Mouse (Mus musculus): ENCODE data around the gene Plekhh2.
"Not testable (repeated sequence)": the region's sequence is repeated elsewhere in the genome, so short reads cannot be mapped to it uniquely, and the experiment has no call there.

Gene Plekhh2

GRCm38 (mm10) chr17:84510961-84511639, 595 bp upstream of the Plekhh2 start:
- in situ Hi-C loops (cut with MboI), result no loop called here

DNA sequence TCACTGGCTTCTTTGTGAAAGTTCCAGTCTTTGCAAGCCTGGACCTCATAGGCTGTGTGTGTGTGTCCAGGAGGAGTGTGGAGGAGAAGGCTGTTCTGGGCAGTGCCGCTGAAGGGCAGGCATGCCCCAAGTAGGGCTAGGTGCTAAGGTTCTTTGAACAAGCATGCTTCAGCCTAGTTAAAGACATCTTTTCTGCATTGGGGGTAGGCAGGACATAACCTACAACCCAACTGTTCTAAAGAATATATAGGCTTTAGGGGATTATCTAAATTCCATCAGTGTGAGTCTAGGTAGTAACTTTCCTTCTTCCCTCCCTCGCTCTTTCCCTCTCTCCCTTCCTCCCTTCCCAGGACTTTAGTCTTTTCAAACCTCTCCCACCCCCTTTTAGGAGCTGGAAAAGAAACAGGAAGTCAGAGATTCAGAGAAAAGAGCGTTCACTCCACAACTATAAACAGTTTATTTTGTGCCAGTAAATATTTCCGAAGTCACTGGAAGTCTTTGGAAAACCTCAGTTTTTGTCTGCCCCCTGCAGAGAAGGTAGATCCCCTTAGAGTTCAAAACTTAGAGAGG, 906 bp downstream of the Plekhh2 start:
- in situ Hi-C loops (cut with MboI), result no loop called here

DNA sequence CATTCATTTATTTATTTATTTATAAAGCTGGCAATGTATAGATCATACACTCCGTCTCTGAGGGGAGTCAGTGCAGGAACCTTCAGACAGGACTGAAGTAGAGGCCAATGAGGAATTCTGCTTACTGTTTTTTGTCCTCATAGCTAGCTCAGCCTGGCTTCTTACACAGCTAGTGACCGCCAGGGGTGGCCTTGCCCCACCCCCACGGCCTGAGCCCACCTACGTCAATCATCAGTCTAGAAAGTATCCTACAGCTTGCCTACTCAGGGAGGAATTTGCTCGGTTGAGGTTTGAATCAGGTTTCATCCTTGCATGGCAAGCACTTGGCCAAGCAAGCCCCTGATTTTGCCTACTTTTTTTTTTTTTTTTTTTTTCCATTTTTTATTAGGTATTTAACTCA, 4.2 kb downstream of the Plekhh2 start:
- in situ Hi-C loops (cut with MboI), result no loop called here

- in situ Hi-C loops (cut with MboI), result no loop called here
Measured at GRCm38 (mm10) chr17:84519346-84519745, 7.7 kb downstream of the Plekhh2 start.

GRCm38 (mm10) chr17:84520057-84520456, 8.4 kb downstream of the Plekhh2 start:
- in situ Hi-C loops (cut with MboI), result no loop called here

GRCm38 (mm10) chr17:84529356-84529755, 17.7 kb downstream of the Plekhh2 start:
- in situ Hi-C loops (cut with MboI), result no loop called here

- in situ Hi-C loops (cut with MboI), result no loop called here
Measured at GRCm38 (mm10) chr17:84530202-84530796, 18.6 kb downstream of the Plekhh2 start.

DNA sequence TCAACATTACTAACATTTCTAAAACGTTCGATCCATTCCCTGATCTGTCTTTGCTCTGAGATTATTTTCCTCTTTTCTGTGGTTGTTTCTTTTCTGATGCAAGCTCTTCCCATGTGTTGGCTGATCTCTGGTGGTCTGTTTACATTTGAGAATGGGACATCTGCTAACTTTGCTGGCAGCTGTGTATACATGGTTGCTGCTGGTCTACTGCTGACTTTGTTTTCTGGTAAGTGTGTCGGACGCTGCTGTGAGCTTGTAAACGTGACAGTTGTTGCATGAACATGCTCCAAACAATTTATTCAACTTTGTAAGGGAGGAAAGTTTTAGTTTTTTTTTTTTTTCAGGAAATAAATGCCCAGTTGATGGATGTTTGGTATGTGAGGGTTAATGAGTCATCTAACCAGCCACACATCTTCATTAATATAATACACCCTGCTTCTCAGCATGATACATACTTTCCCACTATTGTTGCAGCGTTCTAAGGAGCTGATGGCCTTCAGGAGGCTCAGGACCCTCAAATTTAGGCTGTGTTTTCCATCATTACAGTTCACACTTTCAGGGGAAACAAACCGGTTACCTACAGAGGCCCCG, 21.3 kb downstream of the Plekhh2 start:
- in situ Hi-C loops (cut with MboI), result no loop called here

- in situ Hi-C loops (cut with MboI), result no loop called here
Measured at GRCm38 (mm10) chr17:84533841-84534240, 22.1 kb downstream of the Plekhh2 start.

DNA sequence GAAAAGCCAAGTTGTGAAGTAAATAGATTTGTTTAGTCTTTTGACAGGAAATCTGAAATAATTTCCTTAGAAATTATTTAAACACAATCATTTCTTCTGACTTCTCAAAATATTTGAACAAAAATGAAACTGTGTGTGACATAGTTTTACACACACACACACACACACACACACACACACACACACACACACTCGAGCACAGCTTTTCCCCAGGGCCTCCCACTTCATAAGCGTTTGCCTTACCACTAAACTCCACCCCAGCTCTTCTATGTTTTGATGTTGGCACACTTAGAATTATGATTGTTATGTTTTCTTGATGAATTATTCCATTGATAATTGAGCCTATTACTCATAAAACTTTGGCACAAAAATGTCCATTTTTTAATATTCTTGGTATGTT, 22.9 kb downstream of the Plekhh2 start:
- in situ Hi-C loops (cut with MboI), result no loop called here

DNA sequence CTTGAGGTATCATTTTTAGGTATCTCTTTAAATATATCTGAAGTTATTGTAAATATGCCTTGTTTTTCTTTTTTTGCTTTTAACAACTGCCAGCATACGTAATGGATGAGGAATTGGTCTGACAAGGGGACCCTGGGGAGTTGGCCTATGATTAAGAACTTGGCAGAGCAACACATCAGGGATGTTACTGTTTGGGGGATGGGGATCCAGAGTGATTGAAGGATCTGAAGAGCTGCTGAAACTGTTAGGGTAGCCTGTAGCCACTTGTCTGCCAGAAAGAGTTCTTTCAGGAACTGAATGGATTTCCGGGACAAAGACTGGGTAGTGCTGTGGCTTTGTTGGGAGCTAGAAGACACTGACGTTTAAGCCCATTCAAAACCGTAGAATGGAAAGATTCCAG, 23.5 kb downstream of the Plekhh2 start:
- in situ Hi-C loops (cut with MboI), result no loop called here

DNA sequence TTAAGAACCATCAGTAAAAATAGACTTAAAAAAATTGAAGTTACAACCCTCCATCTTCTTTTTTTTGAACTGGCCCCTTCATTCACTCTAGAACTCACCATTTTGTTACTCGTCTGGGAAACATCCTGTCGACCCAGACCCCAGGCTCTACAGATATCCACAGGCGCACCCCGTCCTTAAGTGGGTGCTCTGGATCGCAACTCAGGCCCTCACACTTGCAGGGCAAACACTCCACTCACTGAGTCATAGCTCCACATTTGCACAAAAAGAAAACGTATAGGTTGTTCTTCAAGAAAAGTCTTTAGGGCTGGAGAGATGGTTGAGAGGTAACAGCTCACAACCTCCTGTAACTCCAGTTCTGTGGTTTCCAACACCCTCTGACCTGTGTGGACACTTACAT, 25.6 kb downstream of the Plekhh2 start:
- in situ Hi-C loops (cut with MboI), result no loop called here

DNA sequence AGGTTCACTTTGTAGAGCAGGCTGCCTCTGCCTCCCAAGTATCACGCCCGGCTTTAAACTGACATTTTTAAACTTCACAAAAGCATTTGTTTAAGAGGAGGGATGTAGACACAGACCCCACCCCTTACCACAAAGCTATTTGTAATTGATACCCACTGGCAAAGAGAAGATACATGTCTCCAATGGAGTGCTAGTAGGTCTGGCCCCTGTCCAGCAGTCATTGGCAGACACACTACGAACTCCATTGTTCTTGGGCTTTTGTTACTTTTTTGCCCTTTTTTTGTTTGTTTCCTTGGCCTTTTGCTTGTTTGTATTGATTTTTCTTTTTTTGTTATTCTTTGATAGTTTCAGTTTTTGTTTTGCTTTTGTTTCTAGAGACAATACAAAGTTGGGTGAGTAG, 26.3 kb downstream of the Plekhh2 start:
- in situ Hi-C loops (cut with MboI), result no loop called here

- in situ Hi-C loops (cut with MboI), result no loop called here
Measured at GRCm38 (mm10) chr17:84540603-84541002, 28.9 kb downstream of the Plekhh2 start.

GRCm38 (mm10) chr17:84550902-84551877, 39.5 kb downstream of the Plekhh2 start:
- in situ Hi-C loops (cut with MboI), result no loop called here

GRCm38 (mm10) chr17:84552230-84552629, 40.5 kb downstream of the Plekhh2 start:
- in situ Hi-C loops (cut with MboI), result no loop called here

GRCm38 (mm10) chr17:84564264-84564663, 52.6 kb downstream of the Plekhh2 start:
- in situ Hi-C loops (cut with MboI), result not testable (repeated sequence)

- in situ Hi-C loops (cut with MboI), result no loop called here
Measured at GRCm38 (mm10) chr17:84565762-84566161, 54.1 kb downstream of the Plekhh2 start.

GRCm38 (mm10) chr17:84566773-84567555, 55.3 kb downstream of the Plekhh2 start:
- in situ Hi-C loops (cut with MboI), result no loop called here

DNA sequence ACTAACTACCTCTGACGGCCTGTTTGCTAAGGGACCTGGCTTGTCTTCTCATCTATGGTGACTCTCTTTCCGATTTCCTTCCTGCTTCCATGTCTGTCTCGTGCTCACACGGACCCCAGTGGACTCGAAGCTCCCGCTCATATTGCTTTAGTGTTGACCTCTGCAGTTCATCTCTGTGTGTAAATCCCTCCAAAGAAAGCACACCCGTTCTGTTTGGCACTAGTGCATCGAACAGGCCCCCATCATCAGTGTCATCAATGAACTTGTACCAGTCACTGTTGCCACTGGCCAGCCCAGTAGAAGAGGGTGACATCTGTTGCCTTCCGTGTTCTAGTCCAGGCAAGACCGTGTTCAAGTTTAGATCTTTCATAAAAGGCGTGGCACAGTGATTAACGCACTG, 57.1 kb downstream of the Plekhh2 start:
- in situ Hi-C loops (cut with MboI), result no loop called here

- in situ Hi-C loops (cut with MboI), result no loop called here
Measured at GRCm38 (mm10) chr17:84569770-84570169, 58.1 kb downstream of the Plekhh2 start.

Measured in mature B cell (primary cell).